Mouse (Mus musculus) adrenal gland, postnatal 36 days (tissue): ENCODE results near the gene Steap3. TPM values are rescaled to one million over a fixed set of nuclear protein-coding genes. Genes with fewer than 3 reads are reported as not detected.

Experiments
- DNase-seq, 2 experiments: peaks; one replicate each; pipeline ENCODE4 v3.0.0; 2021; ENCODE audit warnings: mixed read lengths in 1 of 2
- total RNA-seq, 2 experiments: library from RNA; stranded (reverse); gene quantifications; 2 replicates each; pipeline ENCODE4 v1.2.3; 2021

Steap3 gene
- total RNA-seq, 2 experiments from 2014 or later = 21.9 to 48.2 TPM

- peak; percentile 89 to 91 for DNase-seq
These were observed 75.3 kb downstream of the Steap3 start for GRCm38 (mm10) chr1:120197189-120197588.

GRCm38 (mm10) chr1:120196724-120197123 is 75.8 kb downstream of the Steap3 start:
- DNase-seq = no peak

- no peak for DNase-seq
These were observed 76.6 kb downstream of the Steap3 start for GRCm38 (mm10) chr1:120195947-120196346.

GRCm38 (mm10) chr1:120193586-120193985 is 78.9 kb downstream of the Steap3 start:
- no peak for DNase-seq

GRCm38 (mm10) chr1:120192321-120192720 is 80.2 kb downstream of the Steap3 start:
- DNase-seq = no peak

GRCm38 (mm10) chr1:120190946-120191345 is 81.6 kb downstream of the Steap3 start:
- no peak for DNase-seq

- no peak for DNase-seq
These were observed 82.2 kb downstream of the Steap3 start for GRCm38 (mm10) chr1:120190300-120190699.

GRCm38 (mm10) chr1:120189206-120189605 is 83.3 kb downstream of the Steap3 start:
- DNase-seq = no peak

- DNase-seq = no peak
These were observed 85.4 kb downstream of the Steap3 start for GRCm38 (mm10) chr1:120187059-120187458.

GRCm38 (mm10) chr1:120186655-120187054 is 85.8 kb downstream of the Steap3 start:
- DNase-seq = no peak

- no peak for DNase-seq
These were observed 86.3 kb downstream of the Steap3 start for GRCm38 (mm10) chr1:120186204-120186603.

GRCm38 (mm10) chr1:120177141-120177540 is 95.4 kb downstream of the Steap3 start:
- DNase-seq = no peak

- peak in 1 of 2 experiments; percentile 9 for DNase-seq
These were observed 96.2 kb downstream of the Steap3 start for GRCm38 (mm10) chr1:120176313-120176712.

- DNase-seq = no peak
These were observed 97.5 kb downstream of the Steap3 start for GRCm38 (mm10) chr1:120174991-120175390.

GRCm38 (mm10) chr1:120171819-120172521 is 100.5 kb downstream of the Steap3 start:
- peak in 1 of 2 experiments; percentile 4 for DNase-seq

- DNase-seq = no peak
These were observed 102.2 kb downstream of the Steap3 start for GRCm38 (mm10) chr1:120170307-120170706.

GRCm38 (mm10) chr1:120168674-120169073 is 103.8 kb downstream of the Steap3 start:
- no peak for DNase-seq

- DNase-seq = peak; percentile 19 to 31
These were observed 104.5 kb downstream of the Steap3 start for GRCm38 (mm10) chr1:120168016-120168415.

GRCm38 (mm10) chr1:120162616-120163015 is 109.9 kb downstream of the Steap3 start:
- no peak for DNase-seq

GRCm38 (mm10) chr1:120161502-120161901 is 111.0 kb downstream of the Steap3 start:
- no peak for DNase-seq

GRCm38 (mm10) chr1:120158474-120159127 is 113.9 kb downstream of the Steap3 start:
- DNase-seq = no peak

- DNase-seq = peak; percentile 7 to 26
These were observed 117.2 kb downstream of the Steap3 start for GRCm38 (mm10) chr1:120155325-120155724.

- DNase-seq = peak; percentile 50 to 68
These were observed 118.3 kb downstream of the Steap3 start for GRCm38 (mm10) chr1:120154232-120154631.

GRCm38 (mm10) chr1:120146994-120147393 is 125.5 kb downstream of the Steap3 start:
- no peak for DNase-seq
